Mouse (Mus musculus) C2C12 (cell line): ENCODE measurements around the gene Mbnl2. TPM values are rescaled to one million over a fixed set of nuclear protein-coding genes. Genes with fewer than 3 reads are reported as not detected.

Experiments
- H3K27me3 ChIP-seq: one replicate; pipeline ENCODE4 v1.6.1; 2011; ENCODE audit not compliant: control insufficient read depth, insufficient read depth, insufficient read length
- H3K36me3 ChIP-seq: one replicate; pipeline ENCODE4 v1.6.1; 2011; ENCODE audit not compliant: control insufficient read depth, insufficient read depth
- H3K4me3 ChIP-seq: one replicate; pipeline ENCODE4 v1.5.1; 2011; ENCODE audit warnings: mild to moderate bottlenecking, control low read depth; ENCODE audit not compliant: poor library complexity, insufficient read depth, severe bottlenecking
- H3K79me2 ChIP-seq: one replicate; pipeline ENCODE4 v1.6.1; 2011; ENCODE audit not compliant: control insufficient read depth, insufficient read depth
- H3K79me3 ChIP-seq: one replicate; pipeline ENCODE4 v1.6.1; 2011; ENCODE audit warnings: low read depth, control low read depth
- H3ac ChIP-seq: one replicate; pipeline ENCODE3; 2011; ENCODE audit warnings: low read depth; ENCODE audit not compliant: control insufficient read depth, insufficient read length
- CEBPB ChIP-seq: IDR thresholded peaks from one replicate; pipeline ENCODE4 v1.6.1; 2011; ENCODE audit warnings: low read depth, mild to moderate bottlenecking, control low read depth, moderate library complexity
- CTCF ChIP-seq: IDR thresholded peaks from one replicate; pipeline ENCODE4 v1.5.1; 2011; ENCODE audit not compliant: control insufficient read depth, insufficient read depth, insufficient read length
- FOSL1 ChIP-seq: IDR thresholded peaks from one replicate; pipeline ENCODE4 v1.8.0; 2011; ENCODE audit warnings: mild to moderate bottlenecking, low read length; ENCODE audit not compliant: poor library complexity, insufficient read depth, severe bottlenecking
- MAX ChIP-seq: IDR thresholded peaks from one replicate; pipeline ENCODE4 v1.6.1; 2011; ENCODE audit warnings: mild to moderate bottlenecking, control low read depth
- MYOD1 ChIP-seq: IDR thresholded peaks from one replicate; pipeline ENCODE4 v1.6.1; 2011; ENCODE audit warnings: low read depth; ENCODE audit not compliant: control insufficient read depth, insufficient read length
- MYOG ChIP-seq: IDR thresholded peaks from one replicate; pipeline ENCODE4 v1.6.1; 2011; ENCODE audit not compliant: control insufficient read depth, insufficient read length; ENCODE audit errors: extremely low read depth
- USF1 ChIP-seq: IDR thresholded peaks from one replicate; pipeline ENCODE4 v1.6.1; 2011; ENCODE audit warnings: low read depth, mild to moderate bottlenecking, control low read depth, moderate library complexity
- polyA plus RNA-seq: library from polyadenylated mRNA; unstranded; fragments of >200 nt; fragmentation: generic; extraction: Trizol; gene quantifications from one replicate; pipeline ENCODE4 v1.2.1, GENCODE M21; 2012; ENCODE audit warnings: missing spikeins

Mbnl2 gene
- polyA plus RNA-seq, 1 experiment, result 42.1 TPM

DNA sequence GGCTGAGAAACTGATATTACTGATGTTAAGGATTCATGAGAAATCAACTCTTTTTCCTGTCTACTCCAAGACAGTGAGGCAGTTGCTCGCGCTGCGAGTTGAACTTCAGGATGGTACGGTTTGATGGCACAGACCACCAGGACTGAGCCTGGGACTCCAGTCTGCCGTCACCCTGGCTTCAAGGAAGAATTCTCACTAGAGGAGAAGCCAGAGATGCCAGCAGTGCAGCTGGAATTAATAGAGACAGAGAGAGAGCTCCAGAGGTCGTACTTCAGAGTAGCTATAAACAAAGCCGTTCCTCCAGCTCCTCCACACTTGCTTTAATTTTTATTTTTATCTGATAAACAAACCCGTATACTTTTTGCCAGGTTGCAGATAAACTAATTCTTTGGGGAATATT is 102.5 kb downstream of the Mbnl2 start:
- peaks cover 71% of the 10 kb centered on the region for H3K36me3 ChIP-seq
- H3K27me3 ChIP-seq, result no peaks in the 10 kb centered on the region
- no peak overlapping the region for H3ac ChIP-seq
- H3K4me3 ChIP-seq, result no peak overlapping the region
- H3K79me3 ChIP-seq, result peaks cover 82% of the 10 kb centered on the region
- peaks cover 100% of the 10 kb centered on the region for H3K79me2 ChIP-seq
- TF ChIP-seq FOSL1 (no peak), MYOG (no peak), CTCF (no peak), MYOD1 (no peak), CEBPB (no peak), MAX (no peak), USF1 (no peak)

DNA sequence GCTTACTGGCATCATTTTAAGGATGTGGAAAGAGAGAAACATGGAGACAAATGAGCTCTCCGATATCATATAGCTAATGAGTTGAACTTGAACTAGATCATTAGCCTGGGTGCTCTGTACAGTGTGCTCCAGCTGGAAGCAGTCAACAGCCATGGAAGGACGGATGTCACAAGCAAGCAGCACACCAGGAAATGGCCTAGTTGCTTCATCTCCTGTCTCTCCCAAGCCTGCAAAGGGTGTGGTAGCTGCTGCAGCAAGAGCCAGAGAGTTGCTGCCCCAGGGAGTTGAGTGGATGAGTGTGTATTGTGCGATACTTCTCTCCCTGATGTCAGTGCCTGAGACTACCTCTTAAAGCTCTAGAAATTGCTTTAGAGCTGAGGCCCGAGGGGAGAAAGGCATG is 104.2 kb downstream of the Mbnl2 start:
- Histone ChIP-seq H3K79me2 (peaks cover 100% of the 10 kb centered on the region), H3K27me3 (no peaks in the 10 kb centered on the region), H3K4me3 (no peak overlapping the region), H3ac (no peak overlapping the region), H3K36me3 (peaks cover 81% of the 10 kb centered on the region), H3K79me3 (peaks cover 82% of the 10 kb centered on the region)
- TF ChIP-seq FOSL1 (no peak), USF1 (no peak), CEBPB (no peak), MYOG (no peak), CTCF (no peak), MYOD1 (no peak), MAX (no peak)

DNA sequence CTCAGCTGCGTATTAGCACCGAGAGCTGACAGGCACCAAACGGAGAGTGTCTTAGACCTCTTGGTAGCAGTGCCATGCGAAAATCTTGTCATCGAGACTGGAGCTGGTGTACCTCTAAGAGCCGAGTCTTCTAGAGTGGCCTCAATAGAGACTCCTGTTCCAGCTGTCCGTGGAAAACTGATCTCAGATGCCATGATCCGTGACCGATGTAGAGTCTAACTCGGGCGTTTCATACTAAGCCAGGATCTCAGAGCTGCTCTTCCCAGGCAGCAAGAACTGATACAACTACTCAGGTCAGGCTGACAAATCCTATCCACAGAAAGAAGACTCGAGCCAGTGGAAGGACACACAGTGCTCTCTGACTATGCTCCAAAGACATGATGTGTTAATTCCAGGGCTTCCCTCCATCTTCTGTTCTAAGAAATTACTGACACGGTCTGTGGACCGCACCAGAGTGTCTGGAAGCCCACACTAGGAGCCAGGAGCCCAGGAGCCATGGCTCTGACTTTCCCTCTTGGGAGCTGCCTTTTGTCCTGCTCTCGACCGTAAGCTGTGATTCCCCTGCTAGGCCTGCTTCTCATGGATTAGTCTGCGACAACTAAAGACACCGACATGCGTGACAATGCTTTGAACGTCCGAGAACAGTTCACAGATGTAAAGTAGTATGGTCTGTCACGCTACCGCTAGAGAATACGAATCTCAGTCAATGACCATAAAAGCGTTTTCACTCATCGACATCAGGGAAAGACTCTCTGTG is 106.1 kb downstream of the Mbnl2 start:
- TF ChIP-seq MYOD1, result no peak
- peaks cover 72% of the 10 kb centered on the region for H3K79me3 ChIP-seq
- no peak overlapping the region for H3K4me3 ChIP-seq
- H3K79me2 ChIP-seq, result peaks cover 93% of the 10 kb centered on the region
- no peak overlapping the region for H3ac ChIP-seq
- no peaks in the 10 kb centered on the region for H3K27me3 ChIP-seq
- peaks cover 81% of the 10 kb centered on the region for H3K36me3 ChIP-seq

DNA sequence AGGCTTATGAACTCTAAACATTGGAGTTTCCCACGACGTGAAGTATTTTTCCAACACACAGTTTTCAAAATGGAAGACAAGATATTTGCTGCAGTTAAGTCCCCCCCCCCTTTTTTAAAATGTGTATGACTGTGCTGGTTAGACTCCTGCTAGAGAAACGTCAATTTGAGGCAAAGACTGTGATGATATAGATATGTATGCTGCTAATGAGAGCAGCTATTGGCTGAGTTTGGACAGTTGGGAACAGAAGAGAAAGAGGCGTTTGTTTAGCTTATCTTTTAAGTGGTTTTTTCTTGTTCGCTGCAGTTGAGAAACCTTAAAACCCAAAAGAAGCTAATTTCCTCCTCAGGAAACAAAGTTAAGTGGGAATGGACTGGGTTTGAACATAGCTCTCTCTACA is 106.7 kb downstream of the Mbnl2 start:
- H3K27me3 ChIP-seq, result no peaks in the 10 kb centered on the region
- H3K4me3 ChIP-seq, result no peak overlapping the region
- no peak for TF ChIP-seq MYOD1
- no peak for TF ChIP-seq CEBPB
- TF ChIP-seq MYOG, result no peak
- TF ChIP-seq MAX, result no peak
- no peak for TF ChIP-seq CTCF
- TF ChIP-seq FOSL1, result no peak
- no peak for TF ChIP-seq USF1
- H3K36me3 ChIP-seq, result peaks cover 83% of the 10 kb centered on the region
- H3K79me3 ChIP-seq, result peaks cover 70% of the 10 kb centered on the region
- H3ac ChIP-seq, result no peak overlapping the region
- peaks cover 93% of the 10 kb centered on the region for H3K79me2 ChIP-seq

DNA sequence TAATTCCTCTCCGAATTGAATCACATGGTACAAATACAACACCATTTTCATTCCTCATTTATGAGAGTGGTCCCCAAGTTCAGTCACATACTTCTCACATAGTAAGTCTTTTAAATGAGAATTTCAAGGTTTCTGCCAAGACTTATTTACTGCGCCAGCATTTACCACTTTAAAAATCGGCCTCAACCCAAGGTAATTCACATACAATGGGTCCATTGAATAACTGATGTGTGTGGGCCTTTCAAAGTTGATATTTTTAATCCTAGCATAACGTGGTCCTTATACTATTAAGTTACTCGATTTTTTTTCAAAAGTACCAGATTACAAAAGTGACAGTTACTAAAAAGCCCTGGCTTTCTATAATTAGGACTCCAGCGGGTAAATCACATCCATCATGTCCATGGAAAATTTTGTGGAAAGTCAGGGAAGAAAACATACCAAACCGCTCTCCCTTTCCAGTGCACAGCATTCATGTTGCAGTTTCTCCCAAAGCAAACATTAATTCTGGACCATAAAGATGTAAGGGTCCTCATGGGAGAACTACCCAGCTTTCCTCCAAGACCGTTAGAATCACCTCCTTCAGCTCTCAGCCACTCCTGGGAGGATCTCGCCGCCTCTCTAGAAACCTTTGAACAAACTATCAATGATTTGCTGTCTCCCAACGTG is 107.8 kb downstream of the Mbnl2 start:
- H3K79me3 ChIP-seq, result peaks cover 65% of the 10 kb centered on the region
- H3K4me3 ChIP-seq, result no peak overlapping the region
- H3K36me3 ChIP-seq, result peaks cover 85% of the 10 kb centered on the region
- no peaks in the 10 kb centered on the region for H3K27me3 ChIP-seq
- TF ChIP-seq FOSL1 (no peak), MYOD1 (no peak), MAX (no peak), CTCF (no peak), USF1 (no peak), CEBPB (no peak), MYOG (no peak)
- no peak overlapping the region for H3ac ChIP-seq
- H3K79me2 ChIP-seq, result peaks cover 93% of the 10 kb centered on the region
